Mouse (Mus musculus) hindbrain, embryonic 11.5 days (tissue): ENCODE data around the gene Olfr859. TPM values are rescaled to one million over a fixed set of nuclear protein-coding genes. Genes with fewer than 3 reads are reported as not detected.
"Not testable (repeated sequence)": the region's sequence is repeated elsewhere in the genome, so short reads cannot be mapped to it uniquely, and the experiment has no call there.

Experiments used
- ATAC-seq: fragments of 200-750 bp; cut with Nextera tagmentation; 2 replicates; pipeline ENCODE4 v1.8.0; 2017; ENCODE audit warnings: mild to moderate bottlenecking, moderate TSS enrichment, moderate library complexity; ENCODE audit not compliant: low FRiP score
- DNase-seq: peaks from one replicate; pipeline ENCODE4 v3.0.0-alpha.2; 2015; ENCODE audit warnings: low spot score
- H3K27ac ChIP-seq: fragments of 300-500 bp; sonication (generic); 2 replicates; pipeline ENCODE4 v1.5.1; 2014; ENCODE audit warnings: mild to moderate bottlenecking, low read depth, low read length
- H3K27me3 ChIP-seq: fragments of 300-500 bp; sonication (generic); 2 replicates; pipeline ENCODE4 v1.6.1; 2014; ENCODE audit warnings: mild to moderate bottlenecking, low read length, moderate library complexity, mixed read lengths; ENCODE audit not compliant: control insufficient read depth, insufficient read depth
- H3K36me3 ChIP-seq: fragments of 300-500 bp; sonication (generic); 2 replicates; pipeline ENCODE4 v1.6.1; 2014; ENCODE audit warnings: mild to moderate bottlenecking, low read length, moderate library complexity, mixed read lengths; ENCODE audit not compliant: control insufficient read depth, insufficient read depth
- H3K4me1 ChIP-seq: fragments of 300-500 bp; sonication (generic); replicated peaks from 2 replicates; pipeline ENCODE4 v1.6.1; 2014; ENCODE audit warnings: low read length, mixed read lengths; ENCODE audit not compliant: control insufficient read depth, insufficient read depth
- H3K4me2 ChIP-seq: fragments of 300-500 bp; sonication (generic); replicated peaks from 2 replicates; pipeline ENCODE4 v1.6.1; 2014; ENCODE audit warnings: mild to moderate bottlenecking, low read depth, low read length
- H3K4me3 ChIP-seq: fragments of 300-500 bp; sonication (generic); 2 replicates; pipeline ENCODE4 v1.5.1; 2014; ENCODE audit warnings: low read depth, low read length
- H3K9ac ChIP-seq: fragments of 300-500 bp; sonication (generic); 2 replicates; pipeline ENCODE4 v1.6.1; 2014; ENCODE audit warnings: low read depth, low read length
- H3K9me3 ChIP-seq: fragments of 300-500 bp; sonication (generic); 2 replicates; pipeline ENCODE4 v1.6.1; 2016; ENCODE audit warnings: low read length; ENCODE audit not compliant: control insufficient read depth
- WGBS: fragments of 180-500 bp; shearing (Covaris S2); extraction: QIAGEN DNeasy Blood & Tissue Kit; methylation state at CpG from one replicate; pipeline ENCODE4 v1.1.7; 2014; 5-methylcytosine and 5-hydroxymethylcytosine counted together
- polyA plus RNA-seq: library from polyadenylated mRNA; unstranded; fragments of >200 nt; fragmentation: Nextera tagmentation; extraction: Ambion mirVana; gene quantifications from 2 replicates; pipeline ENCODE4 v1.2.1, GENCODE M21; 2014

Olfr859 gene
- polyA plus RNA-seq, result not detected in 2 replicates

DNA sequence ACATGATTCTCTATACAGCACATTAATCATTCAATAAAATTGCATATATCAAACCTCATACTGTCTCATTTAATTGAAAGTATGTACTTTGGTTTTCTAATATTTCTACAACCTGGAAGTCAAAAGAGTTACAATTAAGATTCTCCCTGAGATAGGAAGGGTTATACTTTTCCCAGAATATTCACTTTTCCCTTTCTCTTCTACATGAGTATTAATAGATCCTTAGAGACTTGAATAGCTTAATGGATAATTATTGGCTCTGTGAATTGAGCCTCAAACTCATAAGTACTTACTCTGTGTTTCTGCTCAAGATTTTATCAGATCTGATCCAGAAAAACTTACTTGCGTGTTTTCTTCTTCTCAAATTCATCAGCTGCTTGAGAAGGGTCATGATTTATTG lies at the start of gene Olfr859:
Olfr859 (plus strand) TSS at position 301 of the 400 bp plus-strand sequence.
- not testable (repeated sequence) for H3K27ac ChIP-seq, H3K27me3 ChIP-seq, H3K4me1 ChIP-seq, ATAC-seq, H3K36me3 ChIP-seq, H3K4me2 ChIP-seq, DNase-seq, H3K4me3 ChIP-seq, H3K9ac ChIP-seq, H3K9me3 ChIP-seq
- 77% methylated on average over 1 of the region's 1 CpGs for WGBS

DNA sequence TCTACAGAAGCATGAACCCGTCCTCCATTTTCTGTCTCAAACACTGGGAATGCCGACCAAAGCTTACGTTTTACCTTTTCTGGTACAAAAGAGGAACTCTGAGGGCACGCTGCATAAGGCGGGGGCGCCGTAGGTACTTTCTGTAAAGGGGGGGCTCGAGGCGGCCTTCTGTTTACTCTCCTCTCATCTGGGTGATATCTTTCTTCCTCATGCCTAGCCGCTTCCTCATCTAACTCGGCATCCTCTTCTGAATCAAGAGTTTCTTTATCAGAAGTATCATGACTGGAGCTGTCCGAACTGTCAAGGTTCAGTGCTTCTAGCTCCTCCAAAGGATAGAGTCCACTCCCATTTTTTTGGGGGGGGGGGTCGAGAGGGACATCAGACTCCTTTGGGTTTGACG lies 35.6 kb upstream of the Olfr859 start:
- no peak for DNase-seq
- no peaks in the 10 kb centered on the region for H3K27me3 ChIP-seq
- H3K9me3 ChIP-seq, result peaks cover 2% of the 10 kb centered on the region; the same call in 1 of the 2 replicates

DNA sequence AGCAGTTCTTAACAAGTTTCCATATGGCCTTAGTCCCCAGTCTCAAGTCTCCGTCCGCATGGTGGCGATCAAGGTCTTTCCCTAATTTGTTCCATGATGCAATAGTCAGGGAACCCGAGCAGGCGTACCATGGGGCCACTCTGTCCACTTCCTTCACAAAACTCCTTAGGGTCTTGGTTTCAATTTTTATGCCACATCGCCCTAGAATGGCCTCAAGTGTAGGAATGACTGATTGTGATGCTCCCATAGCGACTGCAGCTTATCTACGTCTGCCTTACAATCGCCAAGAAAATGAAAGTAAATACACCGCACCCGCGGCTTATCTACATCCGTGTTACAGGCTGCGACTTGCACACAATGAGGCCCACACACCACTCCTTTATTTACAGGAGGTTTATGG lies 35.0 kb upstream of the Olfr859 start:
- Histone ChIP-seq H3K9me3 (peaks cover 2% of the 10 kb centered on the region; the same call in 1 of the 2 replicates), H3K36me3 (no peaks in the 10 kb centered on the region), H3K27ac (no peak overlapping the region), H3K9ac (no peak overlapping the region), H3K4me1 (no peaks in the 10 kb centered on the region), H3K4me2 (no peak overlapping the region), H3K4me3 (no peak overlapping the region), H3K27me3 (no peaks in the 10 kb centered on the region)
- ATAC-seq (no peak), DNase-seq (no peak)
- 93% methylated on average over 14 of the region's 14 CpGs for WGBS

More for the DNA sequence above, 35.6 kb upstream of the Olfr859 start:
- Histone ChIP-seq H3K27ac (no peak overlapping the region), H3K4me1 (no peaks in the 10 kb centered on the region), H3K4me2 (no peak overlapping the region), H3K36me3 (no peaks in the 10 kb centered on the region), H3K9ac (no peak overlapping the region), H3K4me3 (no peak overlapping the region)
- WGBS, result 84% methylated on average over 14 of the region's 14 CpGs
- ATAC-seq, result no peak

DNA sequence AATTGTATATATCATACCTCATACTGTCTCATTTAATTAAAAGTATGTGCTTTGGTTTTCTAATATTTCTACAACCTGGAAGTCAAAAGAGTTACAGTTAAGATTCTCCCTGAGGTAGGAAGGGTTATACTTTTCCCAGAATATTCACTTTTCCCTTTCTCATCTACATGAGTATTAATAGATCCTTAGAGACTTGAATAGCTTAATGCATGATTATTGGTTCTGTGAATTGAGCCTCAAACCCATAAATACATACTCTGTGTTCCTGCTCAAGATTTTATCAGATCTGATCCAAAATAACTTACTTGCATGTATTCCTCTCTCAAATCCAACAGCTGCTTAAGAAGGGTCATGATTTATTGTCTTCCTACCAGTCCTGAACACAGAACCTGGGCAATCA lies 24.7 kb upstream of the Olfr859 start, which contains the start of gene Olfr58:
Olfr58 (plus strand) TSS at position 301 of the 400 bp plus-strand sequence.
- no peak for ATAC-seq
- DNase-seq, result no peak
- no peaks in the 10 kb centered on the region for H3K4me1 ChIP-seq

DNA sequence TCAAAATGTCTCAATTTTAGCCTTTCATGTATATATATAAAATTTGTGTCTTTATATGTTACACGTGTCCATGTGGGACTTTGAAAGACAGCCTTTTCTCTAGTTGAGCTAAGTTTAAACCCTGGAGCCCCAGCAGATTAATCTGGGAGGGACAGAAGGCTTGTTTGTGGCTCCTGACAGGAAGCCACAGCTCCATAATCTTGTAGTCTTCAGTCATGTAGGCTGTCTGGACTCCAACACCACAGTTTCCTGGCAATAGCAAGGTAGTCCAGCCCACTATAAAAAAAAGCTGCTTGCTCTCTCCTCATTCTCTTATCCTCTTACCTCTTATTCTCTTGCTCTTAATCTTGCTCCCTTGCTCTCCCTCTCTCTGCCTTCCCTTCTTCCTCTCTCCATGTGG lies 1.7 kb upstream of the Olfr859 start:
- no peak for DNase-seq
- H3K9me3 ChIP-seq, result no peaks in the 10 kb centered on the region
- no peaks in the 10 kb centered on the region for H3K36me3 ChIP-seq
- no peak for ATAC-seq
- no peak overlapping the region for H3K9ac ChIP-seq
- 88% methylated on average over 1 of the region's 1 CpGs for WGBS
- H3K4me1 ChIP-seq, result no peaks in the 10 kb centered on the region
- no peak overlapping the region for H3K4me3 ChIP-seq
- no peak overlapping the region for H3K27ac ChIP-seq
- H3K27me3 ChIP-seq, result no peaks in the 10 kb centered on the region
- no peak overlapping the region for H3K4me2 ChIP-seq

More for the DNA sequence above, 24.7 kb upstream of the Olfr859 start, which contains the start of gene Olfr58:
- H3K4me3 ChIP-seq, result no peak within 1 kb of the TSS
- no peaks in the 10 kb centered on the region for H3K27me3 ChIP-seq
- no peak within 1 kb of the TSS for H3K9ac ChIP-seq
- H3K36me3 ChIP-seq, result no peaks in the 10 kb centered on the region
- H3K27ac ChIP-seq, result no peak within 1 kb of the TSS
- no peaks in the 10 kb centered on the region; the same call in 1 of the 2 replicates for H3K9me3 ChIP-seq
- H3K4me2 ChIP-seq, result no peak within 1 kb of the TSS

DNA sequence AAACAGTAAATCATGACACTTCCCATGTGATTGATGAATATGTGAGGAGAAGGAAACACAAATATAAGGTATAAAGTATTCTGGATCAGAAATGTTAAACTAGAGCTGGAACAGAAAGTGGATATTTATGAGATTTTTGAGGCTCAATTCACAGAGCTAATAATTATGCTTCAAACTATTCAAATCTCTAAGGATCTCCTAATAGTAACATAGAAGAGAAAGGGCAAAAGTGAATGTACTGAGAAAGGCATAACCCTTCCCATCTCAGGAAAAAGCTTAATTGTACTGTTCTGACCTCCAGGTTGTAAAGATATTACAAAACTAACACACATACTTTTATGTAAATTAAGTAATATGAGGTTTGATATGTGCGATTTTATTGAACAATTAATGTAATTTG lies 44.9 kb downstream of the Olfr859 start, which contains the start of gene Olfr860:
Olfr860 (minus strand) TSS at position 101 of the 400 bp plus-strand sequence.
- H3K27ac ChIP-seq, result no peak within 1 kb of the TSS
- no peak within 1 kb of the TSS for H3K4me3 ChIP-seq
- ATAC-seq (no peak), DNase-seq (no peak)
- 89% methylated on average over 1 of the region's 1 CpGs for WGBS
- no peaks in the 10 kb centered on the region for H3K36me3 ChIP-seq
- no peaks in the 10 kb centered on the region for H3K27me3 ChIP-seq
- no peak within 1 kb of the TSS for H3K4me2 ChIP-seq
- no peak within 1 kb of the TSS for H3K9ac ChIP-seq
- no peaks in the 10 kb centered on the region for H3K9me3 ChIP-seq
- H3K4me1 ChIP-seq, result no peaks in the 10 kb centered on the region

Other genes with a start within 250 kb of the Olfr859 start
- not detected in 2 replicates for gene Olfr854, start 237.5 kb upstream of the Olfr859 start, polyA plus RNA-seq
- not detected in 2 replicates for gene Olfr855, start 222.3 kb upstream of the Olfr859 start, polyA plus RNA-seq
- gene Zfp317, start 182.8 kb upstream of the Olfr859 start, polyA plus RNA-seq, result 41.7 and 43.6 TPM in 2 replicates
- gene Olfr857, start 95.5 kb upstream of the Olfr859 start, polyA plus RNA-seq, result not detected in 2 replicates
- not detected in 2 replicates for gene Olfr58, start 24.6 kb upstream of the Olfr859 start, polyA plus RNA-seq
- not detected in 2 replicates for gene Olfr860, start 44.8 kb downstream of the Olfr859 start, polyA plus RNA-seq
- not detected in 2 replicates for gene Olfr862, start 83.1 kb downstream of the Olfr859 start, polyA plus RNA-seq
- 0.22 TPM in 2 replicates for gene Olfr77, start 112.0 kb downstream of the Olfr859 start, polyA plus RNA-seq
- not detected in 2 replicates for gene Olfr866, start 223.1 kb downstream of the Olfr859 start, polyA plus RNA-seq